Mouse (Mus musculus) liver, embryonic 15.5 days (tissue): Measurements from ENCODE around the gene Rbm6. TPM values are rescaled to one million over a fixed set of nuclear protein-coding genes. Genes with fewer than 3 reads are reported as not detected.

Source experiments
- ATAC-seq: fragments of 200-750 bp; cut with Nextera tagmentation; 2 replicates; pipeline ENCODE4 v1.8.0; 2017; ENCODE audit warnings: moderate number of reproducible peaks, mild to moderate bottlenecking, moderate library complexity; ENCODE audit not compliant: insufficient read depth
- H3K27ac ChIP-seq: fragments of 300-500 bp; sonication (generic); replicated peaks from 2 replicates; pipeline ENCODE4 v1.5.1; 2015; ENCODE audit warnings: mild to moderate bottlenecking, inconsistent platforms
- H3K27me3 ChIP-seq: fragments of 300-500 bp; sonication (generic); 2 replicates; pipeline ENCODE4 v1.6.1; 2015; ENCODE audit warnings: mild to moderate bottlenecking, inconsistent platforms
- H3K36me3 ChIP-seq: fragments of 300-500 bp; sonication (generic); replicated peaks from 2 replicates; pipeline ENCODE4 v1.6.1; 2015; ENCODE audit warnings: moderate library complexity, mild to moderate bottlenecking, inconsistent platforms
- H3K4me1 ChIP-seq: fragments of 300-500 bp; sonication (generic); replicated peaks from 2 replicates; pipeline ENCODE4 v1.6.1; 2015; ENCODE audit warnings: inconsistent platforms
- H3K4me2 ChIP-seq: fragments of 300-500 bp; sonication (generic); 2 replicates; pipeline ENCODE4 v1.6.1; 2015; ENCODE audit warnings: moderate library complexity, mild to moderate bottlenecking, inconsistent platforms
- H3K4me3 ChIP-seq: fragments of 300-500 bp; sonication (generic); replicated peaks from 2 replicates; pipeline ENCODE4 v1.5.1; 2015; ENCODE audit warnings: mild to moderate bottlenecking, inconsistent platforms
- H3K9ac ChIP-seq: fragments of 300-500 bp; sonication (generic); 2 replicates; pipeline ENCODE4 v1.6.1; 2015; ENCODE audit warnings: moderate library complexity, mild to moderate bottlenecking, inconsistent platforms
- H3K9me3 ChIP-seq: fragments of 300-500 bp; sonication (generic); replicated peaks from 2 replicates; pipeline ENCODE4 v1.6.1; 2016; ENCODE audit warnings: inconsistent platforms
- WGBS: fragments of 180-500 bp; shearing (Covaris S2); methylation state at CpG from one replicate; pipeline ENCODE4 v1.1.7; 2015; ENCODE audit warnings: mixed read lengths; ENCODE audit not compliant: insufficient replicate concordance; 5-methylcytosine and 5-hydroxymethylcytosine counted together
- polyA plus RNA-seq: library from polyadenylated mRNA; unstranded; fragments of >200 nt; fragmentation: Nextera tagmentation; extraction: Ambion mirVana; gene quantifications from 2 replicates; pipeline ENCODE4 v1.2.1, GENCODE M21; 2015

The Rbm6 gene
- polyA plus RNA-seq: 26.1 and 27.7 TPM in 2 replicates

DNA sequence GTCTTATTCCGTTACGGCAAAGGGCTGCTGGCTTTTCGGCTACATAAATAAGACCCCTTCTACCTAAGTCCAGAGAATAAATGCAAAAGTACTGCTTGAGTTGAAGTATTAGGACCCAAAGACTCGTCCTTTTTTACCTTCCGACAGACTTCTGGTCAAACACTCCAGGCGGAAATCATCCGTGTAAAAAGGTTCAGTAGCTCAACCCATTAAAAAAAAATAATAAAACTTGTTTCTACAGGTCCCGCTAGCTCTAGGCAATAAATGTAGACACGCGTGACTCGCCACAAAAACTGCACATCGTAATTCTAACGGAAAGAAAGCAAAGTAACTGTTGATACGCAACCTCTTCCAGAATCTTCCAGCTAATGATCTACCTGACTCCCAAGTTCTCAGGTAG is at the start of gene Rbm6:
Gene Rbm6, minus strand, starts transcription at position 101 of the 400 bp plus-strand sequence.
- Histone ChIP-seq H3K4me3 (peak within 1 kb of the TSS; percentile 78), H3K4me2 (peak within 1 kb of the TSS; percentile 82), H3K4me1 (peaks cover 31% of the 10 kb centered on the region), H3K36me3 (peaks cover 8% of the 10 kb centered on the region), H3K9ac (peak within 1 kb of the TSS; percentile 89), H3K27ac (peak within 1 kb of the TSS; percentile 98), H3K9me3 (no peaks in the 10 kb centered on the region), H3K27me3 (0 out of 2 replicates have a peak, but pooled peaks cover 4% of the 10 kb centered on the region)
- ATAC-seq: no peak
- 6% methylated on average over 14 of the region's 14 CpGs for WGBS

- H3K9ac ChIP-seq: no peak overlapping the region
- no peak overlapping the region for H3K27ac ChIP-seq
- no peak for ATAC-seq
- WGBS: 54% methylated on average over 5 of the region's 5 CpGs
- H3K9me3 ChIP-seq: no peaks in the 10 kb centered on the region
- H3K27me3 ChIP-seq: peaks cover 32% of the 10 kb centered on the region
- no peaks in the 10 kb centered on the region; the same call in none of the 2 replicates for H3K4me1 ChIP-seq
- no peak overlapping the region for H3K4me3 ChIP-seq
- H3K4me2 ChIP-seq: no peak overlapping the region
- H3K36me3 ChIP-seq: no peaks in the 10 kb centered on the region
Observed at GRCm38 (mm10) chr9:107919441-107919840, 46.4 kb upstream of the Rbm6 start.

DNA sequence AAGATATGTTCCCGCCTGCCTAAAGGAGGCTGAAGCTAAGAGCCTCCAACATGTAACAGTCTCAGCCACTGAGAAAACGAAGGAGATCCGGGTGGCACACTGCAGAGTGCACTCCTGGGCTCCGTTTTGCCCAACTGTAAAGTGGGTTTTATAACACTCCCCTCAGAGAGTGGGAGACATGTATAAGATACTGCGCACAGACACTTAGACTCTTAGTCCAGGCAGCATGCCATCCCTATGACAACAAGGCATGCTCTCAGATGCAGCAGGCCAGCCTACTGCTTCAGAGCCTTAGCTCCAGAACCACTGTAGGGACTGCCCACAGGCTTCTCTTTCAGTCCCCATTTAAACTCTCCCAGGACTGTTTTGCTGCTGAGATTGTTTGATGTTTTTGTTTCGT is 45.8 kb upstream of the Rbm6 start:
- no peak overlapping the region for H3K4me2 ChIP-seq
- H3K4me3 ChIP-seq: no peak overlapping the region
- H3K9ac ChIP-seq: no peak overlapping the region
- ATAC-seq: no peak
- no peak overlapping the region for H3K27ac ChIP-seq
- peaks cover 33% of the 10 kb centered on the region for H3K27me3 ChIP-seq
- H3K9me3 ChIP-seq: no peaks in the 10 kb centered on the region
- no peaks in the 10 kb centered on the region for H3K36me3 ChIP-seq
- 56% methylated on average over 6 of the region's 6 CpGs for WGBS
- no peaks in the 10 kb centered on the region; the same call in 1 of the 2 replicates for H3K4me1 ChIP-seq

DNA sequence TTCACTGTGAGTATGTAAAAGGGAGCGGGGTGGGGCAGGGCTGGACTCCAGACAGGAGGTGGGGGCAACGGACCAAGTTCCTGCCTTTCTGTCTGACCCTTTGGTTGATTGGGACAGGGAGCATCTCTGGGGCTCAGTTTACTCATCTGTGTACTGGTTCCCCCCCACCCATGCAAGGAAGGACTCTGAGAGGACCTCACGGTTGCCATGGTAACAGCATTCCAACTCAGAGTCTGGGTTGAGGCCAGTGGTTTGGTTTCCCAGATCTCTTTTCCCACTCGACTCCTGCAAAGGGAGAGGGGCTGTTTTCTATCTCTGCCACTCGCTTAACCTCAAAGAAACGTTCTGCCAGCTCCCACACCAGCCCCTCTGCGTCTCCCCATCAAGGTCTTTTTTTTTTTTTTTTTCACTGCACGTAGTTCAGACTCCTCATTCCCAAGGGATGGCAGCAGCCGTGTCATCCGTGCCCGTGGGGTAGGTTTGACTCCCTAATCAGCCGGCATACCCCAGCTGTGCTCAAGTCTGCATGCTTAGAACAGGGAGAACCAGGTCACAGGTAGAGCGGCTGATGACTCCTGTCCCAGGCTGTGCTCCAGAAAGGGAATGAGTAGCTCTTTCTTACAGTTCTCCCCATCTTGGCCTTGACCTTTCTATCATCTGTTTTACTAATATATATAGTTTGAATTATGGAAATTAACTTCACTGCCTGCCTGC is 45.0 kb upstream of the Rbm6 start:
- ATAC-seq: no peak
- no peak overlapping the region for H3K4me2 ChIP-seq
- no peak overlapping the region for H3K9ac ChIP-seq
- peaks cover 31% of the 10 kb centered on the region; the same call in 1 of the 2 replicates for H3K27me3 ChIP-seq
- H3K27ac ChIP-seq: no peak overlapping the region
- no peak overlapping the region for H3K4me3 ChIP-seq
- no peaks in the 10 kb centered on the region for H3K36me3 ChIP-seq
- no peaks in the 10 kb centered on the region for H3K9me3 ChIP-seq
- WGBS: 50% methylated on average over 13 of the region's 13 CpGs
- H3K4me1 ChIP-seq: no peaks in the 10 kb centered on the region

- Histone ChIP-seq H3K9ac (no peak overlapping the region), H3K4me3 (no peak overlapping the region), H3K4me2 (no peak overlapping the region), H3K4me1 (no peaks in the 10 kb centered on the region), H3K36me3 (no peaks in the 10 kb centered on the region), H3K27ac (no peak overlapping the region), H3K9me3 (no peaks in the 10 kb centered on the region), H3K27me3 (peaks cover 35% of the 10 kb centered on the region; the same call in 1 of the 2 replicates)
- WGBS: 69% methylated on average over 16 of the region's 16 CpGs
- ATAC-seq: no peak
Observed at GRCm38 (mm10) chr9:107914764-107915420, 41.9 kb upstream of the Rbm6 start.

- ATAC-seq: no peak
- peaks cover 38% of the 10 kb centered on the region for H3K4me1 ChIP-seq
- no peak overlapping the region for H3K9ac ChIP-seq
- no peaks in the 10 kb centered on the region for H3K9me3 ChIP-seq
- 76% methylated on average over 15 of the region's 15 CpGs for WGBS
- peaks cover 36% of the 10 kb centered on the region for H3K27me3 ChIP-seq
- no peak overlapping the region for H3K27ac ChIP-seq
- H3K36me3 ChIP-seq: no peaks in the 10 kb centered on the region
- H3K4me3 ChIP-seq: no peak overlapping the region
- no peak overlapping the region for H3K4me2 ChIP-seq
Observed at GRCm38 (mm10) chr9:107910025-107910769, 37.2 kb upstream of the Rbm6 start.

DNA sequence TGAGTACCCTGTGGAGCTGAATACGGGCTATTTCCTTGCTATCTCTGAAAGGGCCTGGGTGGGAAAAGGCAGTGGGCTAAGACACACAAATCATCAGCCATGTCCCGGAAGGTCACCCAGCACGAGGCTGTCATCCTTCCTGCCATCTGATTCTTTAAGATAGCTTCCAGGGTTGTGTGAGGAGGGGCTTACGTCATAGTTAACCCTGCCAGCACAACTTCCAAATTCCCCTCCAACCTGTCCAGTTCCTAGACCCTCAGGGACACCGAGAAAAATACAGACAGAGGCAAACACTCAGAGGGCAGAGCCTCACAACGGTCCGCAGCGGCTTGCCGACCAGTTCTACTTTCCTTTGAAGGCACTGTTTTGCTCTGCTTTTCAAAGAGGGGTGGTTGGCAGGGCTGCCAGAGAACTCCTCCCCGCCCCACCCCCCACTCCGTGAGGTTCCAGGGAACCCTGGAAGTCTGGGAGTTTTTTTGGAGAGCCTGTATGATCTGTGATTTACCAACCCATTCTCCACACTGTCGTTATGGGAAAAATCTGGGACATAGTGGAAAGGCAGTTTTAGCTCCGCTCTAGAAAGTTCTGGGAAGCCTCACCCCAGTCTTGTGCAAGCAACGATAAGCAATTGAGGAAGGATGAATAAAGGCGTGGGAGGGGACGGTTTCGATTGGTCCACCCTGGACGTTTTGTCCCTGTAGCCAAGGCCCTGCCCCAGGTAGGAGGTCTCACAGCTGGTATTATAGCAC is 35.5 kb upstream of the Rbm6 start:
- 33% methylated on average over 18 of the region's 18 CpGs for WGBS
- no peak overlapping the region for H3K4me3 ChIP-seq
- no peaks in the 10 kb centered on the region for H3K36me3 ChIP-seq
- peak overlapping the region; percentile 34 for H3K4me2 ChIP-seq
- H3K27ac ChIP-seq: no peak overlapping the region
- H3K4me1 ChIP-seq: peaks cover 40% of the 10 kb centered on the region
- H3K9ac ChIP-seq: no peak overlapping the region
- peaks cover 28% of the 10 kb centered on the region for H3K27me3 ChIP-seq
- no peaks in the 10 kb centered on the region for H3K9me3 ChIP-seq
- no peak for ATAC-seq

DNA sequence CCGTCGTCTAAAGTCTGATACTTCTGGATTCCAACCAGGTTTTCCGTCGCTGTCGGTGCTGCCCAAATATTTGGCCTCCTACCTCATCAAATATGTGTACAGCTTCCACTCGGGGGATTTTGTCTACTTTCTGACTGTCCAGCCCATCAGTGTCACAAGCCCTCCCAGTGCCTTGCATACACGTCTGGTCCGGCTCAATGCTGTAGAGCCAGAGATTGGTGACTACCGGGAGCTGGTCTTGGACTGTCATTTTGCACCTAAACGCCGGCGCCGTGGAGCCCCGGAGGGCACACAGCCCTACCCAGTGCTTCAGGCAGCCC is 34.7 kb upstream of the Rbm6 start:
- WGBS: 77% methylated on average over 14 of the region's 14 CpGs
- Histone ChIP-seq H3K36me3 (0 out of 2 replicates have a peak, but pooled peaks cover 2% of the 10 kb centered on the region), H3K27ac (no peak overlapping the region), H3K9me3 (no peaks in the 10 kb centered on the region), H3K27me3 (peaks cover 23% of the 10 kb centered on the region), H3K4me2 (peak overlapping the region; percentile 75), H3K4me1 (peaks cover 40% of the 10 kb centered on the region), H3K4me3 (no peak overlapping the region; the same call in 1 of the 2 replicates), H3K9ac (no peak overlapping the region)
- no peak for ATAC-seq

- no peaks in the 10 kb centered on the region for H3K9me3 ChIP-seq
- no peak for ATAC-seq
- peaks cover 40% of the 10 kb centered on the region for H3K4me1 ChIP-seq
- no peak overlapping the region; the same call in 1 of the 2 replicates for H3K27ac ChIP-seq
- H3K4me2 ChIP-seq: peak overlapping the region; percentile 75
- WGBS: 56% methylated on average over 31 of the region's 31 CpGs
- peaks cover 23% of the 10 kb centered on the region for H3K27me3 ChIP-seq
- H3K9ac ChIP-seq: peak overlapping the region; percentile 48; the same call in 1 of the 2 replicates
- peak overlapping the region; percentile 50 for H3K4me3 ChIP-seq
- H3K36me3 ChIP-seq: 0 out of 2 replicates have a peak, but pooled peaks cover 4% of the 10 kb centered on the region
Observed at GRCm38 (mm10) chr9:107906967-107907800, 34.1 kb upstream of the Rbm6 start.
